Mouse (Mus musculus) intestine, embryonic 16.5 days (tissue): Measurements from ENCODE around the gene Shmt2. TPM values are rescaled to one million over a fixed set of nuclear protein-coding genes. Genes with fewer than 3 reads are reported as not detected.

Experiments used
- ATAC-seq: fragments of 200-750 bp; cut with Nextera tagmentation; 2 replicates; pipeline ENCODE4 v1.8.0; 2017; ENCODE audit warnings: moderate TSS enrichment, moderate library complexity
- H3K27ac ChIP-seq: fragments of 300-500 bp; sonication (generic); 2 replicates; pipeline ENCODE4 v1.5.1; 2014; ENCODE audit warnings: mild to moderate bottlenecking, low read length
- H3K27me3 ChIP-seq: fragments of 300-500 bp; sonication (generic); replicated peaks from 2 replicates; pipeline ENCODE4 v1.6.1; 2014; ENCODE audit warnings: low read length, control low read depth, mixed read lengths; ENCODE audit not compliant: control insufficient read depth, insufficient read depth
- H3K36me3 ChIP-seq: fragments of 300-500 bp; sonication (generic); 2 replicates; pipeline ENCODE4 v1.6.1; 2014; ENCODE audit warnings: low read length, control low read depth; ENCODE audit not compliant: control insufficient read depth, insufficient read depth
- H3K4me1 ChIP-seq: fragments of 300-500 bp; sonication (generic); 2 replicates; pipeline ENCODE4 v1.6.1; 2014; ENCODE audit warnings: low read length, control low read depth, mixed read lengths; ENCODE audit not compliant: control insufficient read depth, insufficient read depth
- H3K4me2 ChIP-seq: fragments of 300-500 bp; sonication (generic); 2 replicates; pipeline ENCODE4 v1.6.1; 2014; ENCODE audit warnings: low read depth, low read length, control low read depth
- H3K4me3 ChIP-seq: fragments of 300-500 bp; sonication (generic); 2 replicates; pipeline ENCODE4 v1.5.1; 2014; ENCODE audit warnings: mild to moderate bottlenecking, low read length
- H3K9ac ChIP-seq: fragments of 300-500 bp; sonication (generic); 2 replicates; pipeline ENCODE4 v1.6.1; 2014; ENCODE audit warnings: low read depth, low read length
- H3K9me3 ChIP-seq: fragments of 300-500 bp; sonication (generic); 2 replicates; pipeline ENCODE4 v1.6.1; 2016; ENCODE audit warnings: low read length, control low read depth; ENCODE audit not compliant: control insufficient read depth
- WGBS: fragments of 180-500 bp; shearing (Covaris S2); extraction: QIAGEN DNeasy Blood & Tissue Kit; methylation state at CpG from one replicate; pipeline ENCODE4 v1.1.7; 2014; 5-methylcytosine and 5-hydroxymethylcytosine counted together
- polyA plus RNA-seq: library from polyadenylated mRNA; unstranded; fragments of >200 nt; fragmentation: Nextera tagmentation; extraction: Ambion mirVana; gene quantifications from 2 replicates; pipeline ENCODE4 v1.2.1, GENCODE M21; 2015

Shmt2 gene
- polyA plus RNA-seq, 1 experiment from 2014 or later: 170 TPM

DNA sequence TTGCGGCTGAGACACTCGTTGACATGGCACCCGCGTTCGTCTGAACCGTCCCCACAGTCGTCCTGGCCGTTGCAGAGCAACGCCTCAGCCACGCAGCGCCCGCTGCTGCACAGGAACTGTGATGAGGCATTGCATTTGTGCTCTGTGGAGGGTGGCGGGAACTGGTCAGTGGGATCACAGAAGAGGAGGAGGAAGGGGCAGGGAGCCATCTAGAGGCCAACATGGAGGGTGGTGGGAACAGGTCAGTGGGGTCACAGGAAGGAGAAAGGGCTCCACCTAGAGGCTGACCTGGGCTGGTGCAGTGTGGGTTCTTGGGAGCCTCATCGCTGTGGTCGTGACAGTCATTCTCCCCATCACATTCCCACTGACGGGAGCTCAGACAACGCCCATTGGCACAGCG, 33.5 kb upstream of the Shmt2 start:
- no peak overlapping the region for H3K4me2 ChIP-seq
- H3K36me3 ChIP-seq: peaks cover 56% of the 10 kb centered on the region
- no peak overlapping the region for H3K4me3 ChIP-seq
- 71% methylated on average over 18 of the region's 18 CpGs for WGBS
- H3K27me3 ChIP-seq: no peaks in the 10 kb centered on the region
- H3K27ac ChIP-seq: no peak overlapping the region
- no peak for ATAC-seq
- no peaks in the 10 kb centered on the region for H3K9me3 ChIP-seq
- H3K9ac ChIP-seq: no peak overlapping the region
- H3K4me1 ChIP-seq: no peaks in the 10 kb centered on the region

DNA sequence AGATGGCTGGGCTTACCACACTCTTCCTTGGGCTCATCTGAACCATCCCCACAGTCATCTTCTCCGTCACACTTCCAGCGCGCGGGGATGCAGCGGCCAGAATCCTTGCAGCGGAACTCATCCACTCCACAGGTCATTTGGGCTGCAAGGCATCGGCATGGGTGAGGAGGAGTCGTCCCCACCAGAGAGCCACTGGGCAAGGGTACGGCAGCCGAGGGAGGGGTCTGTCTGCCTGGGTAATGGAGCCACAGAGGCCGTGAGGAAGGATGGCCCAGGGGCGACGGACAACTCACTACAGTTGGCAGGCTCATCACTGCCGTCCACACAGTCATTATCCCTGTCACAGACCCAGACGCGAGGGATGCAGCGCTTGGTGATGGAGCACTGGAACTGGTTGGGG, 27.6 kb upstream of the Shmt2 start:
- no peak for ATAC-seq
- H3K4me2 ChIP-seq: no peak overlapping the region
- H3K27me3 ChIP-seq: no peaks in the 10 kb centered on the region
- 91% methylated on average over 17 of the region's 17 CpGs for WGBS
- H3K27ac ChIP-seq: no peak overlapping the region
- H3K4me3 ChIP-seq: no peak overlapping the region
- peaks cover 35% of the 10 kb centered on the region for H3K36me3 ChIP-seq
- no peaks in the 10 kb centered on the region for H3K4me1 ChIP-seq
- H3K9ac ChIP-seq: no peak overlapping the region
- no peaks in the 10 kb centered on the region for H3K9me3 ChIP-seq

DNA sequence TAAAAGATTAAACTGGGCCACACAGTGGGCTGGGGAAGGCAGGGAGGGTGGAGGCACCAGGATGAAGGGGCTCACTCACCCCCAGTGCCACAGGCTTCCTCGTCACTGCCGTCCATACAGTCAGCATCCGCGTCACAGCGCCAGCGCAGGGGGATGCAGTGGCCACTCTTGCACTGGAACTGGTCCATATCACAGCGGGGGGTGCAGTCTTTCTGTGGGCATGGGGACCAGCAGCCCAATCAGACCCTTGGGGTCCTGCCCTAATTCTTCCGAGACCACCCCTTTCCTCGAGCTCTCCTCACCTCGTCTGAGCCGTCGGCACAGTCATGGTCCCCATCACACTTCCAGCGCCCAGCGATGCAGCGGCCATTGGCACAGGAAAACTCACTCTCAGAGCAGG, 26.0 kb upstream of the Shmt2 start:
- peaks cover 25% of the 10 kb centered on the region for H3K36me3 ChIP-seq

DNA sequence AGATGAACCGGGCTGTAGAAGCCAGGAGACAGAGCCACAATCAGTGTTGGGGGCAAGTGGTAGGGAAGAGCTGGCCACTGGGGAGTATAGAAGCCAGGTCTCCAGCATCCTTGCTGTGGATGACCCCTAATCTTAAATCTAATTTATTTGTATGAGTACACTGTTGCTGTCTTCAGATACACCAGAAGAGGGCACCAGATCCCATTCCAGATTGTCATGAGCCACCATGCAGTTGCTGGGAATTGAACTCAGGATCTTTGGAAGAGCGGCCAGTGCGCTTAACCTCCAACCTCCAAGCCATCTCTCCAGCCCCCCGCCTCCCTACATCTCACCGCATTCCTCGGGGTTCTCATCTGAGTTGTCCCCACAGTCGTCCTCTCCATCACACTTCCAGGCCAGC, 24.3 kb upstream of the Shmt2 start:
- H3K4me2 ChIP-seq: no peak overlapping the region
- H3K27ac ChIP-seq: no peak overlapping the region
- peaks cover 34% of the 10 kb centered on the region for H3K36me3 ChIP-seq
- no peak for ATAC-seq
- H3K4me1 ChIP-seq: no peaks in the 10 kb centered on the region
- no peaks in the 10 kb centered on the region for H3K27me3 ChIP-seq
- no peak overlapping the region for H3K9ac ChIP-seq
- no peaks in the 10 kb centered on the region for H3K9me3 ChIP-seq
- WGBS: 90% methylated on average over 7 of the region's 7 CpGs
- no peak overlapping the region for H3K4me3 ChIP-seq

More for the DNA sequence above, 26.0 kb upstream of the Shmt2 start:
- no peak for ATAC-seq
- 90% methylated on average over 15 of the region's 15 CpGs for WGBS
- Histone ChIP-seq H3K4me2 (no peak overlapping the region), H3K9ac (no peak overlapping the region), H3K9me3 (no peaks in the 10 kb centered on the region), H3K4me1 (no peaks in the 10 kb centered on the region), H3K27me3 (no peaks in the 10 kb centered on the region), H3K4me3 (no peak overlapping the region), H3K27ac (no peak overlapping the region)

DNA sequence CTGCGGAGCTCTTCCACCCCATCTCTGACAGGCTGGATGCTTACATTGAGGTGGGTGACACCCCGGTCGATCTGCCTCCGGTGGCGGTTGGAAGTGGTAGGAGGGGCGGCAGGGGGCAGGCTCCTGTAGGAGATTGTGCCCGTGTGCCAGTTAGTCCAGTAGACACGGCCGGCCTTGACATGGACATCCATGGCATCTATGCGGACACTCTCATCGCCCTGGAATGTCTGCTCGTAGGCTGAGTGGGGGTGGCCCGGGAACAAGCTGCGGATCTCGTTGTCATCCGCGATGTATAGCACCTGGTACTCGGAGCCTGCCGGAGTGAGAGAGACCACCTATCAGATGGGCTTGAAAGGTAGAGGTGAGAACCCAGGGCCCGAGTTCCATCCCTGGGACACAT, 22.1 kb upstream of the Shmt2 start:
- Histone ChIP-seq H3K36me3 (peaks cover 29% of the 10 kb centered on the region), H3K27me3 (no peaks in the 10 kb centered on the region), H3K27ac (no peak overlapping the region), H3K9ac (no peak overlapping the region), H3K4me1 (no peaks in the 10 kb centered on the region), H3K4me3 (no peak overlapping the region), H3K9me3 (no peaks in the 10 kb centered on the region), H3K4me2 (no peak overlapping the region)
- ATAC-seq: no peak
- WGBS: 92% methylated on average over 20 of the region's 20 CpGs

DNA sequence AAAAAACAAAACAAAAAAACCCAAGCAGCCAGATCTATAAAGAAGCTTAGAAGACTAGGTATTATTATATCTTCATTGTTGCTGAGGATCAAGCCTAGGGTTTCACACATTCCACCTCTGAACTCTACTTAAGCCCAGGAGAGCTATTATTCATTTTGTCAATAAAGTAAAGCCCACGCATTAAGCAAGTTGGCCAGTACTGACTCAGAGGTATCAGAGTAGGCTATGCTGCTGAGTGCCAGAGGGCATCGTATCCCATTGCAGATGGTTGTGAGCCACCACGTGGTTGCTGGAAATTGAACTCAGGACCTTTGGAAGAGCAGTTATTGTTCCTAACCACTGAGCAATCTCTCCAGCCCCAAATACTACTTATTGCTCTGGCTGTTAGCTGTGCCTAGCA, 21.7 kb upstream of the Shmt2 start:
- no peaks in the 10 kb centered on the region for H3K27me3 ChIP-seq
- H3K4me1 ChIP-seq: no peaks in the 10 kb centered on the region
- no peaks in the 10 kb centered on the region for H3K9me3 ChIP-seq
- 79% methylated on average over 3 of the region's 3 CpGs for WGBS
- no peak overlapping the region for H3K9ac ChIP-seq
- no peak for ATAC-seq
- H3K4me2 ChIP-seq: no peak overlapping the region
- no peak overlapping the region for H3K4me3 ChIP-seq
- peaks cover 34% of the 10 kb centered on the region for H3K36me3 ChIP-seq
- no peak overlapping the region for H3K27ac ChIP-seq

DNA sequence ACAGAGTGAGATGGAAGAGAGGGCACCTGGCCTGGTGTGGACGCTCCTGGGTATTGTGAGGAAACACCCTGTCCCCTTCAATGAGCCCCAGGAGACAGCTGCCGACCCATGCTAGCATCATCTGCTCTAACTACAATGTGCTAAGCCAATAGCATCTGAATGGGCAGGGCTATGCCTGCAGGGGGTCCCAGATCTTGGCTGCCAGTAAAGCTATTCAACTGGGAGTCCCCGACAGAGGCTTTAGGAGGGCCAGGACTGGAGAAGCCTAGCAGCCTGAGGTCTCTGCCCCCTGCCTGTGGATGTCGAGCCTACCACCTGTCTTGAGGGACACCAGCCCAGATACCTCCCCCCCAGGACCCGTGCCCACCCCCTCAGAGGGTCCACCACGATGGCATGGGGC, 20.5 kb upstream of the Shmt2 start:
- Histone ChIP-seq H3K9ac (no peak overlapping the region), H3K4me1 (no peaks in the 10 kb centered on the region), H3K4me3 (no peak overlapping the region), H3K4me2 (no peak overlapping the region), H3K9me3 (no peaks in the 10 kb centered on the region), H3K27me3 (no peaks in the 10 kb centered on the region), H3K36me3 (peaks cover 35% of the 10 kb centered on the region), H3K27ac (no peak overlapping the region)
- ATAC-seq: no peak
- WGBS: 57% methylated on average over 6 of the region's 6 CpGs

DNA sequence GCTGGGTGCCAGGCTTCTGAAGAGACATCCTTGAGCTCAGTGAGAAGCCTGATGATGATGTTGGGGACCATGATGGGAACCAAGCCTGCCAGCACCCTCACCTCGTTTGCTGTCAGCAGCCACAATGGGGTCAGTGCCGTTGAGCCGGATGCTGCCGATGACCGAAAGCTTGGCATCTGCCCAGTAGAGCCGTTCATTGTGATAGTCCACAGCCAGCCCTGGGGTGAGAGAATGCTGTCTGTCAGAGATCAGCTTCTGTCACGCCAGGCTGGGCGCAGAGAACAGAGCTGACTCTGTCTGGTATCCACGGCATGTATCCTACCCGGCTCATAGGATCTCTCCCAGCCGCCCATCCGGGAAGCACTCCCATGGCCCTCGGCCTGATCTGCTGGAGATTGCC, 19.8 kb upstream of the Shmt2 start:
- WGBS: 85% methylated on average over 13 of the region's 13 CpGs
- H3K36me3 ChIP-seq: peaks cover 35% of the 10 kb centered on the region
- ATAC-seq: no peak

DNA sequence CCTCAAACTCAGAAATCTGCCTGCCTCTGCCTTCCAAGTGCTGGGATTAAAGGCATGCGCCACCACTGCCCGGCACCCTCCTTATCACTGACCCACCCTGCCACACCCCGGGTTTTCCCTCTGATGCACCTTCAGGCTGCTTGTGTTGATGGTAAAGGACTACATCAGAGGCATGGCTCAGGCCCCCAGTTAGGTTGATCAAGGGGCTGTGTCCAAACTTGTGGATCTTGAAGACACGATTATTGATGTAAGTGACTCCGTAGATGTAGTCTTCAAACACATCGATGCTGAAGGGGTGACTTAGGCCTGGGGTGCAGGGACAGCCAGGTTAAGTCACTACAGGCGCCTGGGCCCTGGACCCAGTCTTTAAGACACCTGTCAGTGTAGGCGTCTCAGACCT, 19.3 kb upstream of the Shmt2 start:
- no peak for ATAC-seq
- Histone ChIP-seq H3K4me3 (no peak overlapping the region), H3K4me2 (no peak overlapping the region), H3K27ac (no peak overlapping the region), H3K36me3 (peaks cover 32% of the 10 kb centered on the region), H3K27me3 (0 out of 2 replicates have a peak, but pooled peaks cover 5% of the 10 kb centered on the region), H3K9ac (no peak overlapping the region), H3K4me1 (no peaks in the 10 kb centered on the region), H3K9me3 (no peaks in the 10 kb centered on the region)
- 88% methylated on average over 8 of the region's 8 CpGs for WGBS

More for the DNA sequence above, 19.8 kb upstream of the Shmt2 start:
- Histone ChIP-seq H3K4me3 (no peak overlapping the region), H3K4me1 (no peaks in the 10 kb centered on the region), H3K27ac (no peak overlapping the region), H3K27me3 (0 out of 2 replicates have a peak, but pooled peaks cover under 1% of the 10 kb centered on the region), H3K4me2 (no peak overlapping the region), H3K9ac (no peak overlapping the region), H3K9me3 (no peaks in the 10 kb centered on the region)

DNA sequence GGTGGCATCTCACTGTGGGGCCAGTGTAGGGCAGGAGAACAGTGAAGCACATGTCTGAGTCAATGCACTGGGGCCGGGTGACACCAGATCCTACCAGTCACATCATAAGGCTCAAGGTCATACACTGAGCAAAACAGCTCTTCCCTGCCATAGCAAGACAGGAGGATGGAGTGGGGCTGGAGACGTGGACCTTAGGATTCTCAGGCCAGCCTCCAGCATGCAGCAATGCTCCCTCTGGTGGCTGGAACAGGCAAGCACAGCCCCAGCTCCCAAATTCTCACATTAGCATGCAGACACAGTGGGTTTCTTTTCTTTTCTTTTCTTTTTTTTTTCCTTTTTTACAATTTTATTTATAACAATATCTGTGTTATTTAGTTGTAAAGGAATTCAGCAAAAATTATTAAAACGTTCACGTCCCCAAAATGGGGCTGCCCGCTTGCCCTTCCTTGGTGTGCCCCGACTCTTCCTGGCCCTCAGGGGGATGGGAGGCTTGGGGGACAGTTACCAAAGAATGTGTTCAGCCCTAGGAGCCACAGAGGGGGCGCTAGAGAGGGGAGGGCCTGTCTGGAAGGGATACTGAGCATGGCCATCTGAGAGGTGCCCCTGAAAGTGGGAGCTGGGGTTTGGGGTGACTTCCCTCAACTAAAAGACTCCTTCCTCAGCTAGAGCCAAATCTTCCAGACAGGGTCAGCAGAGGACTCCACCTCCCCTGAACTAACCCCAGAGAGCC, 15.8 kb upstream of the Shmt2 start:
- peak; percentile 30 for ATAC-seq
- Histone ChIP-seq H3K27me3 (peaks cover 39% of the 10 kb centered on the region), H3K9ac (no peak overlapping the region), H3K4me3 (no peak overlapping the region), H3K4me2 (no peak overlapping the region), H3K4me1 (peaks cover 14% of the 10 kb centered on the region), H3K36me3 (peaks cover 20% of the 10 kb centered on the region), H3K9me3 (no peaks in the 10 kb centered on the region), H3K27ac (no peak overlapping the region)
- WGBS: 30% methylated on average over 7 of the region's 7 CpGs
